Mouse (Mus musculus): ENCODE results near the gene Cldn8.

Cldn8 gene

DNA sequence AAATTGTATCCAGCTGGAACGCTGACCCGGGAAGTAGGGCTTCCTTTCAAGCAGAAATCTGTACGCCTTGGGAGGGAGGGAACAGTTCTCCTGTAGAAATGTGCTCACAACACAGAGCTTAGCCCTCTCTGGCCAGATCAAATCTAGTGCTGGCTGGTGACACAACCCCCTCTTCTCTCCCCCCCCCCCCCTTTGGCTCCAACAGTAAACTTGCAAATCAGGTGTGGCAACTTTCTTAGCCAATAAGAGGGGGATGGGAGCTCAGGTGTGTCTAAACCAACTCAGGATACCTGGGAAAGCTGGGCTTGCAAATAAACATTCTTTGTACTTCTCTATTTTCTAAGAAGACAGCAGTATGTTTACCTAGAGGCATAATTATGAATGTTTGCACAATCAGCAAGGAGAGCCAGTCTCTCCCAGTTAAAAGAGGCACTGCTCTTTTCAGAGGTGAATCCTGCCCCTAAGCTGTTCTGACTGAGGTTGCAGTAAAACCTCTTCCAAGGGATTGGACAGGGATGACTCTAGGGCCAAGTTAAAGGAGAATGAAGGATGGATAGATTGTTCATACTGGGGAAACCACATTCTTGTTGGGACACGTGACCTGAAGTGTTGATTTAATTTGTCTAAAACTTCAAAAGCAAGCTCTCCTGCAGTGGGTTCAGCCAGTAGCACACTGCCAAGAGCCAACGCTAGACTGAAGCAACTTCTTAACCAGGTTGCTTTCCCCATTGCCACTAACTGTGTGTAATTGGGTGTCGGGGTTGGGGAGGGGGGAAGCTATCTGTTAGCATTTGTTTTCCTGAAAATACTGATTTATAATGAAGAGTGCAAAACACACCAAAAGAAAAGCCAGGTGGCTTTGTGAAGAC lies at the start of gene Cldn8:
TSS of gene Cldn8 (minus strand) at position 139 of the 869 bp plus-strand sequence.
- DNase-seq (ENCODE audit: low spot score in 2 of 2) = no peak

GRCm38 (mm10) chr16:88612712-88613111 lies 49.7 kb upstream of the Cldn8 start:
- no peak for DNase-seq (ENCODE audit: low spot score in 2 of 2)

- no peak for DNase-seq (ENCODE audit: low spot score in 2 of 2)
These were observed 48.9 kb upstream of the Cldn8 start, which contains the start of gene Krtap24-1 for GRCm38 (mm10) chr16:88611922-88612321. Krtap24-1 (minus strand) TSS chr16:88612279.

DNA sequence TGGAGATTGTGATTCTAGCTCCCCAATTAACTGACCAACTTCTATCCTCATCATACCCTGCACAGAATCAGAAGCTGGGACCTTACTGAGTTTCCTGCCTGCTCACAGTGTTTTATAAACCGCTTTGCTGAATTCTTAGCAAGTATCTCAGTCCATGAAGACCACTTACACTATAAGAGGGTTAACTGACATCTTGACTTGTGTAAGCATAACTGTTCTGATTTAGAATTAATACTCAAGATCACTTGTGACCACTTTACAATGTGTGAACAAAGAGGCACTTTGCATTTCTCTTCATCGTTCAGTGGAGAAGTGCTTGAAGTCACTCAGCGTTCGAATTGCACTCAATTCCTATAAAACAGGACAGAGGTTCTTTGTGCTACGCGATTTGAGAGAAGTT lies 41.6 kb upstream of the Cldn8 start:
- no peak for DNase-seq (ENCODE audit: low spot score in 2 of 2)

DNA sequence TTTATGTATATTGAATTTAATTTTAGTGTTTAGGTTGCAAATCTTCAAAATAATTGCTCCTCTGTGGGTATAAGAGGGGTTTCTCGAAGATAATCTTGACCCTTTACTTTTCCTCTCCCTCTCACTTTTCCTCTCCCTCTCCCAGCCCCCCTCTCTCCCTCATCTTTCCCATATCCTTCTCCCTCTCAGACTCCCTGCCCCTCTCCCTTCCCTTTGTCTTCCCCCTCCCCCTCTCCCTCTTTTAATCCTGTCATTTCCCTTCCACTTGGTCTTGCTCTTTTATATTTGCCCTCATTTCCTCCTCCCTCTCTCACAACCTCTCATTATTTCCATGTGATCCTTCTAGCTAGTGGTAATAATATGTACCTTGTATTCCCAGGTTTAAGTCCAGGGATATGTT lies 39.5 kb upstream of the Cldn8 start:
- no peak for DNase-seq (ENCODE audit: low spot score in 2 of 2)

- DNase-seq (ENCODE audit: low spot score in 2 of 2) = no peak
These were observed 37.3 kb upstream of the Cldn8 start for GRCm38 (mm10) chr16:88600303-88600702.

DNA sequence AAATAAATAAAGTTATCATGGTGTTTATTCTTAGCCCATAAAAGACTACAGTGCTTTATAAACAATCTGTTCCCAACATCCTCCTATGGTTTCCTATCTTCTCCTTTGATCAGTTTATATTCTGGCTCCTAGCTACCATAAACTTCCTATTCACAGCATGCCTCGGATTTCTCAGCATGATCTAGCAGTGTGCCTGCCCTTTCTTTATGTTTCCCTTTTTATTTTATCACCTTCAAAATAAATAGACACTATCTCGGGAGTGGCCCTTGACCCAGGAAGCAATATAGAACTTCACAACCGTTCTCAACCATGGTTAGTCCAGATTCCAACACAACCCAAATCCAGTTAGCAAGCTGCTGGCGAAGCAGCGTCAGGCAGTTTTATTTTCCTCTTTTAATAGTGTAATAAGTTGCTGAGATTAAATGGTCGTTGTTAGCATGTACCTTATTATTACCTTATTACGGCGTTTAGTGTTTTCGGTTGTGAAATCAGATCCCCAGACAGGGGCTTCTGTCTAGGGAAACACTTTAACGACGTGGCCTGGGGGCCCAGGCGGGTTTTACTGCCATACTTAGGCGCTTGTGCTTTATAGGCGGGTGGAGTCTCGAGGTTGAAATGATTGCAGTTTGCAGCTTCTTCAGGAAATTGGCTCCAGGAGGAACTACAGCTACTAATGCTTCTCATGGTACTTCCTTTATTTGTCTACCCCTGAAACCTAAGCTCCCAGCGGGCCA lies 36.7 kb upstream of the Cldn8 start:
- no peak for DNase-seq (ENCODE audit: low spot score in 2 of 2)

GRCm38 (mm10) chr16:88592758-88593157 lies 29.8 kb upstream of the Cldn8 start:
- no peak for DNase-seq (ENCODE audit: low spot score in 2 of 2)

DNA sequence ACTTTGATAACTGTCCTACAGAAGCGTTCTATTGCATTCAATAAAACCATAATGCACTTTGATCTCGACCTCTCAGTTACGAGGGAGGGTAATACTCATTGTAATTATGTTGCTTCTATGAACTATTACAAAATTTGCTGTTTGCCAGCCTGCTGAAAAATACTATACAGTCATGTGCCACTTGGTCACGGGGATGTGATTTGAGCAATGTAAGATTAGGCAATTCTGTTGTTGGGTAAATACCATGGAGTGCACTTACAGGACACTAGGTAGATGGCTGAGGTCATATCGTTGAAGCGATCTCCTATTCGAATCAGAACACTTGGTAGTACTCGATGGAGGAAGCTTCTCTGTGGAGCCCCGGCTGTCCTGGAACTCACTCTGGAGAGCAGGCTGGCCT lies 20.4 kb upstream of the Cldn8 start:
- DNase-seq (ENCODE audit: low spot score in 2 of 2) = no peak

- DNase-seq (ENCODE audit: low spot score in 2 of 2) = no peak
These were observed 13.1 kb upstream of the Cldn8 start for GRCm38 (mm10) chr16:88575885-88576679.

GRCm38 (mm10) chr16:88572904-88573404 lies 10.0 kb upstream of the Cldn8 start:
- no peak for DNase-seq (ENCODE audit: low spot score in 2 of 2)

DNA sequence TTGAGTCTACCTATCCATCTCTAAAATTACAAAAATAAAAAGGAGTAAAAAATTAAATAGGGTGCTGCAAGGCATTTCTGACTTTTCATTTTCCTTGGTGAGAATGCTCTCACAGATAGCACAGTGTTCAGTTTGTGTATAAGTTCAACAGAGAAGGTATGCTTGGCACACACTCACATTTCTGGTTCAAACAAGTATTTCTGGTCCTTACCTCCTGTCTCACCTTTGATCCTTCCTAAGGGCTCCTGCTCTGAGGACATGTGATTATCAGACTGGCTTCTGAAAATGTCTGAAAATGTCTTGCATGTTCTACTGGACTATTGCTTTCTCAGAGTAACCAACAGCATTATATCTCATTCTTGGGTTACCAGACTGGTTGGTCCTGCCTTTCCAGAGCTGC lies 7.2 kb upstream of the Cldn8 start:
- DNase-seq (ENCODE audit: low spot score in 2 of 2) = no peak

GRCm38 (mm10) chr16:88569732-88570131 lies 6.7 kb upstream of the Cldn8 start:
- DNase-seq (ENCODE audit: low spot score in 2 of 2) = no peak

DNA sequence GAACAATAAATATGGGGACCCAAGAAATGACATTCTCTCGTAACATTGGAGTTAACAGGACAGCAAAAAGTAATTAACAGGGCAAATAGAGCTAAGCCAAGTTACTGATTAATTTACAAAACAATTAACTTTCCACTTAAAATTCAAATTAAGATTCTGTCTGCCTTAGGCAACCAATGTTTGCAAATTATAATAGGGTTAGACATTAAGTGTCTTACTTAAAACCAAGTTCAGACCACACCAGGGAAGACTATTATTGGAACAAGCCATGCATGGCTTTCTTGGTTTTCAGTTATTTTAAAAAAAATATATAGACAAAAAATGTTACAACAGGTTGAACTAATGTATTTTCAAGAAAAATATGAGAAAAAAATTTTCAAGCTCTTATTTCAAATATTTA lies 6.1 kb upstream of the Cldn8 start:
- no peak for DNase-seq (ENCODE audit: low spot score in 2 of 2)

DNA sequence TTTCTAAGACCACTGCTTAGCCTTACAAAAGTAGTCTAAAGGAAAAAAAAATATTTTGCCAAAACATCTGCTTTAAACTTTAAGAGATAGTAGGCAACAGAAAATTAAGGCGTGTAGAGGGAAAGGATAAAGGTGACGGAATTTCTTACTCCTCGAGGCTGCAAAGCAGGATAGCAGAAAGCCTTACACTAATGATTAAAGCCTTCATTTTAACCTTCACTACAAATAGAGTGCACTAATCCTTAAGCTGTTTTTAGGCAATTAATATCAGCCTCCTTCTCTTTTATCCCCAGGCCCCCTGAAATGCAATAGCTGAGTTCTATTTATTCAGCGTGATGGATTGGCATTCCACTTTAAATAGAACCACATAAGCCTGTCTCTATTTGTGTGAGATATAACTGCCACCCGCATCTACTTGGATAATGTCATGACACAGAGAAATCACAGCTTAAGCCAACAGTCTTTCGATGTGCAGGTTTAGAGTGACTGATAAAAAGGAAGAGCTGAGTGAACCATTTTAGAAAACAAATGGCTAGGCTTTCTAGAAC lies 1.3 kb downstream of the Cldn8 start:
- DNase-seq (ENCODE audit: low spot score in 2 of 2) = no peak

GRCm38 (mm10) chr16:88542488-88542887 lies 20.5 kb downstream of the Cldn8 start:
- DNase-seq (ENCODE audit: low spot score in 2 of 2) = no peak

DNA sequence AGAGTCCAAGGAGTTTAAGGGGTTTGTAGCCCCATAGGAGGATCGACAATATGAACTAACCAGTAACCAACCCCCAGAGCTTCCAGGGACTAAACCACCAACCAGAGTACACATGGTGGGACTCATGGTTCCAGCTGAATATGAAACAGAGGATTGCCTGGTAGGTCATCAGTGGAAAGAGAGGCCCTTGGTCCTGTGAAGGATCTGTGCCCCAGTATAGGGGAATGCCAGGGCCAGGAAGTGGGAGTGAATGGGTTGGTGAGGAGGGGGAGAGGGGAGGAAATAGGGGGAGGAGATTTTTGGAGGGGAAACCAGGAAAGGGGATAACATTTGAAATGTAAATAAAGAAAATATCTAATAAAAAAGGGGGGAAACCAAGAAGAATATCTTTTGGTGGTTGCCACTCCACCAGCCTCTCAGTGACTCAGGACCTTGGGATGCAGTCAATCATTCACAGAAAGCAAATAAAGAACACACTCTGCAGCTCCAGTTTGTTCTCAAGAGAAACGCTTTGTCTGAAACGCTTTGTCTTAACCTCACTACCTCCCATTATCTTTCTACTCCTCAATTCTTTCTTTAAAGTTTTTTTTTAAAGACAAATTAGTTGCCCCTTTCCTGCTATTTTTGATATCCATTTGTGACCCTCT lies 23.0 kb downstream of the Cldn8 start:
- DNase-seq (ENCODE audit: low spot score in 2 of 2) = no peak

DNA sequence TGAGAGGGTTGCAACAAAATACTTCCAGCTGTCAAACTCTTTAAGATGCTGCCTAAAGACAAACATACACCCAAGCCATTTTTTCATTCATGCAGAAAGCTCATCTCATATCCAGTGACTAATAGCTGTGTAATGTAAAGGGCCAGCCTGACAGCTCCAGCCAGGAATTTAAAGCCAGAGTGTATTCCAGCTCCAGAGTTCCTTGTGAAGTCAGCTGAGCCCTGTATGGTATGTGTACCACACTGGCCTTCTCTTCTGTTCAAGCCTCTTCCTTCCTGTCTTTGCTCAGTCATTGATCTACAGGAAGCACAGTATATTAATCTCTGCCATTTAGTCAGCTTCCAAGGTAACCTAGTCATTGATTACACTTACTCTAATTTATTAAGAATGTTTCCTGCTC lies 51.6 kb downstream of the Cldn8 start:
- no peak for DNase-seq (ENCODE audit: low spot score in 2 of 2)
